Mouse (Mus musculus) liver, adult 2 months (tissue): ENCODE results near the gene Rasgrp2. TPM values are rescaled to one million over a fixed set of nuclear protein-coding genes. Genes with fewer than 3 reads are reported as not detected.

Source experiments
- DNase-seq: peaks from one replicate; pipeline ENCODE4 v3.0.0-alpha.2; 2011; ENCODE audit warnings: low read depth, low spot score; ENCODE audit errors: extremely low read depth
- H3K27ac ChIP-seq: fragments of 200-500 bp; replicated peaks from 2 replicates; pipeline ENCODE4 v1.5.1; 2012; ENCODE audit warnings: low read depth, mild to moderate bottlenecking, control low read depth, inconsistent platforms, low read length; ENCODE audit not compliant: insufficient read depth
- H3K27me3 ChIP-seq: fragments of 200-500 bp; 2 replicates; pipeline ENCODE4 v1.6.1; 2012; ENCODE audit warnings: mild to moderate bottlenecking, moderate library complexity, low read length, inconsistent platforms; ENCODE audit not compliant: control insufficient read depth, insufficient read depth
- H3K36me3 ChIP-seq: fragments of 200-500 bp; 2 replicates; pipeline ENCODE4 v1.6.1; 2012; ENCODE audit warnings: low read length, inconsistent platforms; ENCODE audit not compliant: control insufficient read depth, insufficient read depth
- H3K4me1 ChIP-seq: fragments of 200-500 bp; 2 replicates; pipeline ENCODE4 v1.6.1; 2011; ENCODE audit warnings: low read length; ENCODE audit not compliant: control insufficient read depth, insufficient read depth
- H3K4me3 ChIP-seq: fragments of 200-500 bp; 2 replicates; pipeline ENCODE4 v1.5.1; 2011; ENCODE audit warnings: low read depth, mild to moderate bottlenecking, control low read depth, low read length, moderate library complexity; ENCODE audit not compliant: insufficient read depth
- H3K79me2 ChIP-seq: fragments of 200-500 bp; 2 replicates; pipeline ENCODE4 v1.6.1; 2012; ENCODE audit warnings: inconsistent platforms, mild to moderate bottlenecking, low read length, moderate library complexity; ENCODE audit not compliant: control insufficient read depth, insufficient read depth
- H3K9ac ChIP-seq: fragments of 200-500 bp; 2 replicates; pipeline ENCODE4 v1.6.1; 2012; ENCODE audit warnings: low read depth, mild to moderate bottlenecking, control low read depth, inconsistent platforms, low read length
- CTCF ChIP-seq: fragments of 200-500 bp; IDR thresholded peaks from 2 replicates; pipeline ENCODE4 v1.5.1; 2011; ENCODE audit warnings: low read depth, low read length, control low read depth
- POLR2A ChIP-seq: fragments of 200-500 bp; IDR thresholded peaks from 2 replicates; pipeline ENCODE4 v1.6.1; 2011; ENCODE audit warnings: low read length, control low read depth; ENCODE audit not compliant: insufficient read depth; ENCODE audit errors: extremely low read depth
- WGBS: fragments of 180-500 bp; shearing (Covaris S2); methylation state at CpG from one replicate; pipeline ENCODE4 v1.1.7; 2018; 5-methylcytosine and 5-hydroxymethylcytosine counted together
- polyA plus RNA-seq: library from polyadenylated mRNA; depleted of rRNA; stranded (reverse); fragments of >200 nt; gene quantifications from 2 replicates; pipeline ENCODE4 v1.2.3, GENCODE M21; 2012
- total RNA-seq: library from RNA; depleted of rRNA; stranded (reverse); fragments of >200 nt; gene quantifications from 2 replicates; pipeline ENCODE4 v1.2.3, GENCODE M21; 2014

Gene Rasgrp2
- total and polyA plus RNA-seq, 2 experiments = 19.9 to 39.5 TPM

DNA sequence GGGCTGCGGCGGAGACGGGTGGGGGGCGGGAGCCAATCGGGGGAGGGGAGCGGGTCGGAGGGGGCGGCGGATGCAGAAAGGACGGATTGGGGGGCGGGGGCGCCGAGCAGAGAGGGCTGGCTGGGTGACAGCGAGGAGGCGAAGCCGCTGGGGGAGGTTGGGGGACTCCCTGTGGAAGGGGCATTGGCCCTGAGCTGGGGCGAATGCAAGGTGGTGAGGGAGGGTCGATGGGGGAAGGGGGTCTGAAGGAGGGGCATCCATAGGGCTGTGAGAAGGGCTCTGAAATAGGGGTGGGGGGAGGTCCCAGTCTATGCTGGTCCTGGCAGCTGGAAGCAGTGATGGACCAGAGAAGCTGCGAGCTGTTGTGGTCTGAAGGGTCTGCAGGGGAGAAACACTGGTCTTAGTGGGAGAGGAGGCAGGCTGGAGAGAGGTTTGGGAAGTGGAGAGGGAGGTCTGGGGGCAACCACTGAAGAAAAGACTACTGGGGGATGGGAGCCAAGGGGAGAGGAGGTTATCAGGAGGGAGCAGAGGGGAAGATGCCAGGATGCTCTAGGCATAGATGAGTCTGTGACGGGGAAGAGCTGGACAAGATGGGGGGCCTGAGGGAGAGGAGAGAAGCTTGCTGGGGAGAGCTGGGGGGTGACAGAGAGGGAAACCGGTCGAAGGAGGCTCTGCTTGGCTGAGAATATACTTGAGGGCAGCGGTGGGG, 20.0 kb downstream of the Rasgrp2 start:
- H3K27me3 ChIP-seq = peaks cover 6% of the 10 kb centered on the region
- no peak overlapping the region for H3K27ac ChIP-seq
- 23% methylated on average over 15 of the region's 23 CpGs for WGBS
- H3K4me1 ChIP-seq = peaks cover 3% of the 10 kb centered on the region; the same call in 1 of the 2 replicates
- H3K9ac ChIP-seq = no peak overlapping the region
- no peaks in the 10 kb centered on the region for H3K79me2 ChIP-seq
- H3K4me3 ChIP-seq = no peak overlapping the region
- TF ChIP-seq POLR2A (no peak), CTCF (no peak)
- no peak for DNase-seq
- no peaks in the 10 kb centered on the region for H3K36me3 ChIP-seq

DNA sequence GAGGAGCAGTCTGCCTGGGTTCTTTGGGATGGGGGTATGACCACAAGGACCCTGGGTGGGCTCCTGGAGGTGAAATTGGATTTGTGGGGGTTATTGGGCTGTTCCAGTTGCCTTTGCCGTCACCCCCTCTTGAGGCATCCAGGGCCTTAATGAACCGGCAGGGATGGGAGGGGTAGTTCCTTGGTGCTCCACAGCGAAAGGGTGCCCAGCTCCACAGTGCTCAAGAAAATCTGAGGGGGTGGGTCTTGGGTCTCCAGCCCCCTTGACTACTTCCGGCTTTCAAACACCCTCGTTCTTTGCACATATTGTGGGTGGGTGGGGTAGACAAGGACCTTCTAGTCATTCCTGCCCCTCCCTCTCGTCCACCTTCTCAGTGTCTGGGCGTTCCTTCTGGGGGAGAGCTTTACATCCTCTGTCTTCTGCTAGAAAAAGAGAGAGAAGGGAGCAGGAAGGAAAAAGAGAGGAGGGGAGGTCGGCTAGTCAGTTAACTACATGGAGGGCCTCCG, 20.7 kb downstream of the Rasgrp2 start:
- Histone ChIP-seq H3K4me3 (no peak overlapping the region), H3K27me3 (peaks cover 6% of the 10 kb centered on the region), H3K79me2 (no peaks in the 10 kb centered on the region), H3K9ac (no peak overlapping the region), H3K4me1 (peaks cover 3% of the 10 kb centered on the region; the same call in 1 of the 2 replicates), H3K36me3 (no peaks in the 10 kb centered on the region), H3K27ac (no peak overlapping the region)
- 59% methylated on average over 9 of the region's 9 CpGs for WGBS
- TF ChIP-seq CTCF = no peak
- no peak for TF ChIP-seq POLR2A
- no peak for DNase-seq

DNA sequence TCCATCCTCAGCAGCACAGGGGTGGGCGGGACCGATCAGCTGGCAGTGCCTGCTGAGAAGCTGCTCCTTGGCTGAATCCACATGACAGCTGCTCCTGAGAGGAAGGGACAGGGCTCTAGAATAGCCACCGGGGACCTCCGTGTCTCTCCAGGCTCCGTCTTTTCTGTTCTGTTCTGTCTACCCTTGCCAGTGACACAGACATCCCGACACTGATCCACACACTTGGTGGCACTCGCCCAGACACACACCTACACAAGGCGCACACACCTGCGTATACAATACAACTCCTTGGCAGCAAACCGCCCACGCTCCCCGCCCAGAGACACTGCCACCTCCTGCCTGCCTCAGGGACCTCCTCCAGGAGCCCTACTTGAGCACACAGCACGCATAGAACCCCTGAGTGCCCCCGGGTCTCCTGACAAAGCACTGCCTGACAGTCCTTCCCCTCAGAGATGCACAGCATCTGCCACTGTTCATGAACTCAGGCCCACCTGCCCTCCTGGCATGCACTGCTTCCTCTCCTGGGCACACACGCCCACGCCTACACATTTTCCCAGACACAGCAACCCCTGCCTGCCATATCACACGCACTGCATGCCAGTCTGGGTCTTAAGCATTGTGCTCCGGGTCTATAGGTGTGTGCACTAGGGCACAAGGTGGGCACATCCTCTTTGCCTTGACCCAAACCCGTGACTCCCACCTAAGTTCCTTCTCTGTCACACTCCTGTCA, 21.5 kb downstream of the Rasgrp2 start:
- no peak overlapping the region for H3K4me3 ChIP-seq
- DNase-seq = no peak
- no peak for TF ChIP-seq CTCF
- no peak for TF ChIP-seq POLR2A
- no peaks in the 10 kb centered on the region for H3K79me2 ChIP-seq
- 56% methylated on average over 19 of the region's 19 CpGs for WGBS
- H3K9ac ChIP-seq = no peak overlapping the region
- H3K27me3 ChIP-seq = peaks cover 6% of the 10 kb centered on the region
- H3K27ac ChIP-seq = no peak overlapping the region
- no peaks in the 10 kb centered on the region for H3K36me3 ChIP-seq
- no peaks in the 10 kb centered on the region for H3K4me1 ChIP-seq

DNA sequence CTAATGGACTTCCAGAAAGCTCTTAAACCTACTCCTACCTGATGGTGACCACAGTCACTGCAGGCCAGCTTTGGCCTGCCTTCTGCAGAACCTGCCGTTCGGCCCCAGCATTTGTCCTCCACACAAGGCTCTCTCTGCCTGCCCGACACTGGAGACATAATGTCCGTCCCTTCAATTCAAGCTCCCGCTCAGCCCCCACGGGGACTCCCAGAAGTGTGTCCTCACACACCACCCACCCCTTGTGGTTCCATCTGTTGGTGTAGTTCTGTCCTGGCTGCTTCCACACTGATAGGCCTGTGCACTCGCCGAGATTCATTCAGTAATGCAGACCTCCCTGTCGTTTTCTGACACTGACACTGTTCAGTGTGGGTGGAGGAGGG, 22.1 kb downstream of the Rasgrp2 start:
- H3K27me3 ChIP-seq = peaks cover 6% of the 10 kb centered on the region
- no peak overlapping the region for H3K27ac ChIP-seq
- no peaks in the 10 kb centered on the region for H3K4me1 ChIP-seq
- DNase-seq = no peak
- H3K36me3 ChIP-seq = no peaks in the 10 kb centered on the region
- TF ChIP-seq CTCF (no peak), POLR2A (no peak)
- no peak overlapping the region for H3K9ac ChIP-seq
- no peak overlapping the region for H3K4me3 ChIP-seq
- 82% methylated on average over 9 of the region's 9 CpGs for WGBS
- no peaks in the 10 kb centered on the region for H3K79me2 ChIP-seq

DNA sequence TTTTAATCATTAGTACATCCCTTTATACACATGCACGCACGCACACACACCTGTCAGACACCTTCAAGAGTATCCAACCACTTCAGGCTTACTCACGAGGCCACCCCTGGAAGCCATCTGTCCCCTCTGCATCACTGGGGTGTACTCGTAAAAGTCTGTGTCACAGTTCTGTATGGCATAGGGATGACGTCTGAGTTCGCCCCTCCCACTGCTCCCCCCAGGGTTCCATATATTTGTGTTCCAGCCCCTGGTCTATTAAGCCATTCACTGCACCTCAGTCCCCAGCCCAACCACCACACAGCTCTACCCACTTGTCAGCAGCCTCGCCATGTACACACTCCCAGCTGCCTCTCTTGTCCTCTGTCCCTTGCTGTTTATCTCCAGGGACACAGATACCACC, 22.9 kb downstream of the Rasgrp2 start:
- DNase-seq = no peak
- Histone ChIP-seq H3K27me3 (peaks cover 10% of the 10 kb centered on the region), H3K36me3 (no peaks in the 10 kb centered on the region), H3K9ac (no peak overlapping the region), H3K4me3 (no peak overlapping the region), H3K4me1 (no peaks in the 10 kb centered on the region), H3K79me2 (no peaks in the 10 kb centered on the region), H3K27ac (no peak overlapping the region)
- TF ChIP-seq POLR2A (no peak), CTCF (no peak)
- WGBS = 76% methylated on average over 7 of the region's 7 CpGs
